Mouse (Mus musculus): ENCODE measurements around the gene Mis12. TPM values are rescaled to one million over a fixed set of nuclear protein-coding genes. Genes with fewer than 3 reads are reported as not detected.
A peak's percentile ranks its signal among the peaks of the same experiment; 100 is the strongest.

Mis12 gene
- polyA plus RNA-seq, 1 experiment from 2014 or later, result 48.2 TPM

DNA sequence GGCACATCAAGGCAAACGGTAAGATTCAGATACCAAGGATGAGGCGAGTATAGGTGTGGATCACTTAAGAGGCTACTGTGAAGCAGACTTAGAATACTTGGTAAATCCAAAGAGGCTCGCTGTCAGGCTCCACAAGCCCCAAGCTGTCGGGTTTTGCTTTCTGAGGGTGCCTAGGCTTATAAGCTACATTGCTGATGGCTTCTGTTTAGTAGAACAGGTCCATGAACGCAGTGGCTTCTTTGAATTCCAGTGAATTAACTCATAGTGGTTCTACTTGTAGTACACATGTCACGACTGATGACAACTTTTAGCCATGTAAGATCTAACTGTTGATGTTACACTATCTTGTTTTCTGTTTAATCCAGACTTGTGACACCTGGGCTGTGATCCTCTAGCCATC lies 42.1 kb upstream of the Mis12 start:
- H3K4me1 ChIP-seq (ENCODE audit: insufficient read depth), result peaks cover 3% of the 10 kb centered on the region; the same call in 1 of the 2 replicates
- H3K9ac ChIP-seq, result no peak overlapping the region
- H3K36me3 ChIP-seq (ENCODE audit: insufficient read depth), result peaks cover 86% of the 10 kb centered on the region
- no peaks in the 10 kb centered on the region for H3K27me3 ChIP-seq (ENCODE audit: insufficient read depth, low read length)
- no peak for ATAC-seq (ENCODE audit: insufficient read depth)
- WGBS, result 82% methylated on average over 6 of the region's 6 CpGs
- no peak for DNase-seq
- H3K4me2 ChIP-seq, result no peak overlapping the region
- no peaks in the 10 kb centered on the region for H3K9me3 ChIP-seq (ENCODE audit: low read depth, low read length)
- no peak for TF ChIP-seq CTCF (IDR thresholded peaks at IDR 0.05; ENCODE audit: low read depth)
- no peak overlapping the region for H3K4me3 ChIP-seq (ENCODE audit: low read depth, low read length)
- H3K27ac ChIP-seq (ENCODE audit: low read depth), result no peak overlapping the region

DNA sequence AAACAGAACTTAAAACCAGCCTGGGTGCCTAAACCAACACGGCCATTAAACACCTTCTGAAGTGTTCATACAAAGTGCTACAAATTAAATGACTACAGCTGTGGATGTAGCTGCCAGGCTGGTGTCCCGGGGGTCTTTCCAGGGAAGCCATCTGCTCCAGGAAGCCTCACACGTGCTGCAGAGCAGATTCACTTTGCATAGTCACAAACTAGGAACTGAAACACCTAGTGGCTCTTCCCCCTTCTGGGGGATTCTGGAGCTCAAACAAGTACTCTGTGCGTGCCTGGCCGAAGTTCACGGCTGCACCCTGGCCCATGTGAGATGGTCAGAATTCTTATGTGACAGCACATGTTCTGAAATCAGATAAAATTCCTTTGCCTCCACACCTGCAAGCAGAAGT lies 39.2 kb upstream of the Mis12 start:
- no peak for TF ChIP-seq CTCF (IDR thresholded peaks at IDR 0.05; ENCODE audit: low read depth)
- Histone ChIP-seq H3K9ac (no peak overlapping the region), H3K27me3 (ENCODE audit: insufficient read depth, low read length) (no peaks in the 10 kb centered on the region), H3K4me2 (no peak overlapping the region), H3K36me3 (ENCODE audit: insufficient read depth) (peaks cover 76% of the 10 kb centered on the region), H3K4me3 (ENCODE audit: low read depth, low read length) (no peak overlapping the region), H3K4me1 (ENCODE audit: insufficient read depth) (peaks cover 3% of the 10 kb centered on the region; the same call in 1 of the 2 replicates), H3K27ac (ENCODE audit: low read depth) (no peak overlapping the region), H3K9me3 (ENCODE audit: low read depth, low read length) (no peaks in the 10 kb centered on the region)
- WGBS, result 88% methylated on average over 6 of the region's 6 CpGs
- DNase-seq (no peak), ATAC-seq (ENCODE audit: insufficient read depth) (no peak)

DNA sequence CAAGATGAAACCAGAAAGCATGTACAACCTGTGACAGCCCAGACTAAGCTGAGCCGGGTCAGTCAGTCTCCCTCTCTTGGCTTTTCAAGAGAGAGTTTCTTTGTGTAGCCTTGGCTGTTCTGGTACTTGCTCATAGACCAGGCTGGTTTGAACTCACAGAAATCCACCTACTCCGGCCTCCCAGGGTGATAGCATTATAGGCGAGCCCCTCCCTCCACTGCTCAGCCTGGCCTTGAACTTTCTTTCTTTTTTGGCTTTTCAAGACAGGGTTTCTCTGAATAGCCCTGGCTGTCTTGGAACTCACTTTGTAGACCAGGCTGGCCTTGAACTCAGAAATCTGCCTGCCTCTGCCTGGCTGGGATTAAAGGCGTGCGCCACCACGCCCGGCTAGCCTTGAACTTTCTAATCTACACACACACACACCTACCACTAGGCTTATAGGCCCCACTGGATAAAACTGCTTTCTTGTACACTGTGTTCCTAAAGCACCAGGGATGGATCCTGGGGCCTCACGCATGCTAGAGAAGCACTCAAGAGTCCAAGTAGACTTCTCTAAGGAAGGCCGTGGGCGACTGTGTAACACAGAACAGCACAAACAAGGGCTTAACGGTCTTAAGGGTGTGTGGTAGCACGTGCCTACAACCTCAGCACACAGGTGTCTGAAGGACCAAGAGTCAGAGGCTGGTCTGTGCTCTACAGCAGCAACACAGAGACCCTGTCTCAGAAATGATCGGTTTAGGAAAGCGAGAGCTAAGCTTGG lies 38.5 kb upstream of the Mis12 start:
- Histone ChIP-seq H3K36me3 (ENCODE audit: insufficient read depth) (peaks cover 76% of the 10 kb centered on the region), H3K4me2 (peak overlapping the region; percentile 71), H3K9ac (no peak overlapping the region), H3K27me3 (ENCODE audit: insufficient read depth, low read length) (no peaks in the 10 kb centered on the region), H3K9me3 (ENCODE audit: low read depth, low read length) (no peaks in the 10 kb centered on the region), H3K4me1 (ENCODE audit: insufficient read depth) (peaks cover 3% of the 10 kb centered on the region; the same call in 1 of the 2 replicates), H3K27ac (ENCODE audit: low read depth) (no peak overlapping the region), H3K4me3 (ENCODE audit: low read depth, low read length) (peak overlapping the region; percentile 98; the same call in 1 of the 2 replicates)
- no peak for ATAC-seq (ENCODE audit: insufficient read depth)
- WGBS, result 90% methylated on average over 14 of the region's 14 CpGs
- no peak for TF ChIP-seq CTCF (IDR thresholded peaks at IDR 0.05; ENCODE audit: low read depth)
- DNase-seq, result no peak

DNA sequence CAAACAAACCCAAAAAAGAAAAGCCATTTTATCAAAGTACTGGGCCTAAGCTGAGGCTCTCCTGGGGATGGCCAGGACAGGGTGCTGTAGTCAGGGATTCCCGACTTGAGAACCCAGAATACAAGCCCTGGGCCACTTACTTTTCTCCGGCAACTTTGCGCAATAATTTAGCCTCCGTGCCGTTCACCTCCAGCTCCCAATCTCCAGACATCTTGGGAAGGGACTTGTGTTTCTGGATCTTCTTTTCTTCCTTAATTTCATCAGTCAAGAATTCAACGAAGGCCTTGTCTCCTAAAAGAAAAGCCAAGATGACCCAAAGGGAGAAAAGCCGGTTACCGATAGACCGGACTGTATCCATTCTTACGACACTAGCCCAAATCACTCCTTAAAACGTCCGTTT lies 37.4 kb upstream of the Mis12 start:
- no peak for TF ChIP-seq CTCF (IDR thresholded peaks at IDR 0.05; ENCODE audit: low read depth)
- ATAC-seq (ENCODE audit: insufficient read depth) (no peak), DNase-seq (no peak)
- peaks cover 76% of the 10 kb centered on the region for H3K36me3 ChIP-seq (ENCODE audit: insufficient read depth)
- WGBS, result 7% methylated on average over 12 of the region's 12 CpGs
- no peaks in the 10 kb centered on the region for H3K27me3 ChIP-seq (ENCODE audit: insufficient read depth, low read length)
- peaks cover 3% of the 10 kb centered on the region; the same call in 1 of the 2 replicates for H3K4me1 ChIP-seq (ENCODE audit: insufficient read depth)
- H3K4me3 ChIP-seq (ENCODE audit: low read depth, low read length), result peak overlapping the region; percentile 98
- no peak overlapping the region for H3K27ac ChIP-seq (ENCODE audit: low read depth)
- peak overlapping the region; percentile 71 for H3K4me2 ChIP-seq
- H3K9me3 ChIP-seq (ENCODE audit: low read depth, low read length), result no peaks in the 10 kb centered on the region
- H3K9ac ChIP-seq, result peak overlapping the region; percentile 92

DNA sequence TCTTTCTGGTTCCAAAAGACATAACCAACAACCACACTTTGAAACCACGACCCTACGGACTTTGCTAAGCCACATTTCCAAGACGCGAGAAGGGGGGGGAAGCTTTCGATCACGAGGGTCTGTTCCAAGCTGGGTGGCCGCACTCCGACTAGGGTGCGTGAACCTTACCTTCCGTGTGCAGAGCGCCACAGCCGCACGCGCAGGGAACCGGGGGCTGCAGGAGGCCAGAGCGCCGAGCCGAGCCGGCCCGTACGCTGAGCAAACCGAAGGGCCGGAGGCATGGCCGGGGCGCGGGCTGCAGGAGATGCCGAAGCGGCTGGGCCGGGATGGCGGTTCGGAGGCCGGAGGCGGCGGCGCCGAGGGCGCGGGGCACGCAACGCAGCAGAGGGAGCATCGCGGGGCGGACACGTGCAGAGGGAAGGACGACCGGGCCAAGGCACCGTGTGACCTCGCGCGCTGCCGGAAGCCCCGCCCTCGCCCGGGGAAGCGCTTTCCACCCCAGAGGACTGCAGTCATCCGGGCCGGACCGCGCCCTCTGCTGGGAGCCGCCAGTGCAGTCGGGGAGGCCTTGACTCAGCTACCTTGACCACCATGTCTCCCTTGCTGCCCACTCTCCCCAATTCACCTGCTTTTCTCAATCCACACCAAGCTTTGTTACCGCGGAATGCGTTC lies 36.7 kb upstream of the Mis12 start, which contains the start of gene C1qbp:
C1qbp (minus strand) TSS at position 470 of the 672 bp plus-strand sequence.
- TF ChIP-seq CTCF (IDR thresholded peaks at IDR 0.05; ENCODE audit: low read depth), result peak; percentile 94
- peak within 1 kb of the TSS; percentile 71 for H3K4me2 ChIP-seq
- H3K9ac ChIP-seq, result peak within 1 kb of the TSS; percentile 92
- WGBS, result under 1% methylated on average over 60 of the region's 64 CpGs
- peaks cover 3% of the 10 kb centered on the region; the same call in 1 of the 2 replicates for H3K4me1 ChIP-seq (ENCODE audit: insufficient read depth)
- peak; percentile 96 for ATAC-seq (ENCODE audit: insufficient read depth)
- H3K27ac ChIP-seq (ENCODE audit: low read depth), result peak within 1 kb of the TSS; percentile 58; the same call in 1 of the 2 replicates
- H3K36me3 ChIP-seq (ENCODE audit: insufficient read depth), result peaks cover 76% of the 10 kb centered on the region
- peak within 1 kb of the TSS; percentile 98 for H3K4me3 ChIP-seq (ENCODE audit: low read depth, low read length)
- no peaks in the 10 kb centered on the region for H3K27me3 ChIP-seq (ENCODE audit: insufficient read depth, low read length)
- DNase-seq, result peak; percentile 95
- H3K9me3 ChIP-seq (ENCODE audit: low read depth, low read length), result no peaks in the 10 kb centered on the region

DNA sequence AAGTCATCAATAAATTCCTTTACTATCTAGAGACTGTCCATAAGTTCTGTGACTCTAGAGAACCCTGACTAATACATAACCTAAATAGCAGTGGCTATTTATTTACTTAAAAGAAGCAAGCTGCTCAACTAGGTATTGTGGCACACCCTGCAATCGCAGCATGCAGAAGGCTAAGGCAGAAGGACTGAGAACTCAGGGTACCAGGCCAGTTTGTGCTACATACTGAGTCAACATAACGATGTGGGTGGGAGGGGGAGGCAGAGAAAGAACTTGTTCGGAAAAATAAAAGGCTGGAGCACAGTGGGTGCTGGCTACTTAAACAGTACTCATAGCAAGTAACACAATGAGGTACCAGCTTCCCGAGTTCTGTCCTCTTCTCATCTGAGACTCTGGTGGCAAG lies 18.2 kb upstream of the Mis12 start:
- Histone ChIP-seq H3K9ac (no peak overlapping the region), H3K4me3 (ENCODE audit: low read depth, low read length) (no peak overlapping the region), H3K36me3 (ENCODE audit: insufficient read depth) (peaks cover 45% of the 10 kb centered on the region), H3K9me3 (ENCODE audit: low read depth, low read length) (no peaks in the 10 kb centered on the region), H3K27me3 (ENCODE audit: insufficient read depth, low read length) (no peaks in the 10 kb centered on the region), H3K4me2 (no peak overlapping the region), H3K4me1 (ENCODE audit: insufficient read depth) (peaks cover 7% of the 10 kb centered on the region; the same call in 1 of the 2 replicates), H3K27ac (ENCODE audit: low read depth) (no peak overlapping the region)
- ATAC-seq (ENCODE audit: insufficient read depth) (no peak), DNase-seq (no peak)
- whole genome bisulfite sequencing, result 85% methylated on average over 4 of the region's 4 CpGs
- TF ChIP-seq CTCF (IDR thresholded peaks at IDR 0.05; ENCODE audit: low read depth), result no peak

Measured in lung, embryonic 14.5 days (tissue).